Mouse (Mus musculus) small intestine, adult 2 months (tissue): ENCODE data around the gene Amt. TPM values are rescaled to one million over a fixed set of nuclear protein-coding genes. Genes with fewer than 3 reads are reported as not detected.

ENCODE experiments used
- H3K27ac ChIP-seq: fragments of 200-500 bp; 2 replicates; pipeline ENCODE4 v1.5.1; 2012; ENCODE audit warnings: low read depth, low read length, control low read depth, inconsistent platforms; ENCODE audit not compliant: insufficient read depth
- H3K27me3 ChIP-seq: fragments of 200-500 bp; 2 replicates; pipeline ENCODE4 v1.6.1; 2012; ENCODE audit warnings: mild to moderate bottlenecking, moderate library complexity, low read length, inconsistent platforms; ENCODE audit not compliant: control insufficient read depth, insufficient read depth
- H3K36me3 ChIP-seq: fragments of 200-500 bp; 2 replicates; pipeline ENCODE4 v1.6.1; 2012; ENCODE audit warnings: mild to moderate bottlenecking, low read length, control low read depth, inconsistent platforms; ENCODE audit not compliant: control insufficient read depth, insufficient read depth
- H3K4me1 ChIP-seq: fragments of 200-500 bp; 2 replicates; pipeline ENCODE4 v1.6.1; 2012; ENCODE audit warnings: low read length, inconsistent platforms, mixed read lengths; ENCODE audit not compliant: control insufficient read depth, insufficient read depth, insufficient read length
- H3K4me3 ChIP-seq: fragments of 200-500 bp; 2 replicates; pipeline ENCODE4 v1.5.1; 2012; ENCODE audit warnings: low read depth, mild to moderate bottlenecking, control low read depth, inconsistent platforms, low read length, moderate library complexity
- CTCF ChIP-seq: fragments of 200-500 bp; IDR thresholded peaks from 2 replicates; pipeline ENCODE4 v1.5.1; 2012; ENCODE audit warnings: low read depth, mild to moderate bottlenecking, control low read depth, inconsistent platforms, low read length, moderate library complexity, mixed read lengths; ENCODE audit not compliant: insufficient replicate concordance, insufficient read length; ENCODE audit errors: extremely low read depth
- POLR2A ChIP-seq: fragments of 200-500 bp; IDR thresholded peaks from 2 replicates; pipeline ENCODE4 v1.6.1; 2012; ENCODE audit warnings: low read depth, mild to moderate bottlenecking, control low read depth, inconsistent platforms, low read length, moderate library complexity
- WGBS: fragments of 180-500 bp; shearing (Covaris S2); methylation state at CpG from one replicate; pipeline ENCODE4 v1.1.7; 2018; 5-methylcytosine and 5-hydroxymethylcytosine counted together
- polyA plus RNA-seq: library from polyadenylated mRNA; depleted of rRNA; stranded (reverse); fragments of >200 nt; gene quantifications from 2 replicates; pipeline ENCODE4 v1.2.3, GENCODE M21; 2012

The Amt gene
- polyA plus RNA-seq, 1 experiment = 1.4 TPM

GRCm38 (mm10) chr9:108324784-108325183 lies 28.1 kb downstream of the Amt start:
- H3K4me1 ChIP-seq = peaks cover 2% of the 10 kb centered on the region; the same call in 1 of the 2 replicates
- no peak overlapping the region for H3K27ac ChIP-seq
- 80% methylated on average over 1 of the region's 1 CpGs for WGBS
- TF ChIP-seq CTCF = no peak
- TF ChIP-seq POLR2A = no peak
- no peak overlapping the region for H3K4me3 ChIP-seq
- H3K27me3 ChIP-seq = no peaks in the 10 kb centered on the region
- H3K36me3 ChIP-seq = peaks cover 31% of the 10 kb centered on the region

GRCm38 (mm10) chr9:108325811-108326210 lies 29.2 kb downstream of the Amt start:
- TF ChIP-seq POLR2A (no peak), CTCF (no peak)
- 94% methylated on average over 2 of the region's 2 CpGs for WGBS
- Histone ChIP-seq H3K4me3 (no peak overlapping the region), H3K27me3 (no peaks in the 10 kb centered on the region), H3K36me3 (peaks cover 35% of the 10 kb centered on the region), H3K4me1 (peaks cover 2% of the 10 kb centered on the region; the same call in 1 of the 2 replicates), H3K27ac (no peak overlapping the region)

- no peak overlapping the region for H3K4me3 ChIP-seq
These were observed 41.3 kb downstream of the Amt start for GRCm38 (mm10) chr9:108337848-108338550.

GRCm38 (mm10) chr9:108338551-108338885 lies 41.9 kb downstream of the Amt start:
- TF ChIP-seq CTCF (no peak), POLR2A (no peak)
- Histone ChIP-seq H3K4me1 (peaks cover 21% of the 10 kb centered on the region; the same call in 1 of the 2 replicates), H3K36me3 (peaks cover 24% of the 10 kb centered on the region), H3K4me3 (no peak overlapping the region), H3K27me3 (no peaks in the 10 kb centered on the region), H3K27ac (peak overlapping the region; percentile 80)
- WGBS = 8% methylated on average over 6 of the region's 6 CpGs

More at GRCm38 (mm10) chr9:108337848-108338550, 41.3 kb downstream of the Amt start:
- Histone ChIP-seq H3K27ac (peak overlapping the region; percentile 80), H3K36me3 (peaks cover 28% of the 10 kb centered on the region), H3K27me3 (no peaks in the 10 kb centered on the region), H3K4me1 (peaks cover 19% of the 10 kb centered on the region; the same call in 1 of the 2 replicates)
- no peak for TF ChIP-seq CTCF
- TF ChIP-seq POLR2A = no peak
- 55% methylated on average over 10 of the region's 10 CpGs for WGBS

GRCm38 (mm10) chr9:108338886-108339781 lies 42.5 kb downstream of the Amt start, which contains the start of gene Gpx1:
Gene Gpx1, plus strand, starts transcription at chr9:108338903.
- H3K27me3 ChIP-seq = no peaks in the 10 kb centered on the region
- TF ChIP-seq CTCF (no peak), POLR2A (peak; percentile 99)
- H3K4me1 ChIP-seq = peaks cover 21% of the 10 kb centered on the region; the same call in 1 of the 2 replicates
- H3K36me3 ChIP-seq = peaks cover 19% of the 10 kb centered on the region
- peak within 1 kb of the TSS; percentile 92 for H3K4me3 ChIP-seq
- H3K27ac ChIP-seq = peak within 1 kb of the TSS; percentile 98
- under 1% methylated on average over 49 of the region's 49 CpGs for WGBS

- H3K36me3 ChIP-seq = peaks cover 13% of the 10 kb centered on the region
- H3K4me1 ChIP-seq = peaks cover 24% of the 10 kb centered on the region; the same call in 1 of the 2 replicates
- peak overlapping the region; percentile 98 for H3K27ac ChIP-seq
- TF ChIP-seq CTCF (no peak), POLR2A (no peak)
- H3K27me3 ChIP-seq = no peaks in the 10 kb centered on the region
- WGBS = 3% methylated on average over 20 of the region's 20 CpGs
- peak overlapping the region; percentile 92 for H3K4me3 ChIP-seq
These were observed 43.2 kb downstream of the Amt start for GRCm38 (mm10) chr9:108339886-108340257.

GRCm38 (mm10) chr9:108340258-108341138 lies 43.8 kb downstream of the Amt start:
- Histone ChIP-seq H3K36me3 (peaks cover 7% of the 10 kb centered on the region), H3K4me3 (peak overlapping the region; percentile 92), H3K4me1 (peaks cover 27% of the 10 kb centered on the region; the same call in 1 of the 2 replicates), H3K27me3 (no peaks in the 10 kb centered on the region), H3K27ac (peak overlapping the region; percentile 98)
- TF ChIP-seq POLR2A = no peak
- no peak for TF ChIP-seq CTCF
- WGBS = 16% methylated on average over 10 of the region's 10 CpGs
